8 mouse cellular contexts compared by ENCODE assay signal in the genomic region with DNA sequence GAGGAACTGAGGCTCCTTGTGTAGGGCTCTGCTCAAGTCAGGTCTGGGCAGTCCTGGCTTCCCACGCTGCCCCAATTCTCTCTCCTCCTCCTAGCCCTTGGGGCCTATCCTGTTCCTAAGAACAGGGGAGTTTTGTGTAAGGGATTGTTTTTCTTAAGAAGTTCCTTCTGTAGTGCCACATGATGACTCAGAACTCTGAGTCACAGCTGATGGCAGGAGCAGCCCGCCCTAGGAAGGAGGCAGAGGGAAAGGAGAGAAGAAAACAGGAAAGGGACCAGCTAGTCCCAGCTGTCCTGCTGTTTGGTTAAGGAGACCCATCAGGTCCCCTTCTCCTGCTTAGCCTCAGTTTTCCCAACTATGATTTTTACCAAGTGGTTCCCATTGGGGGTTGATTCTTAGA. TPM values are rescaled to one million over a fixed set of nuclear protein-coding genes. Genes with fewer than 3 reads are reported as not detected.
DNase-seq lines count a peak whose midpoint lies in the region; ATAC-seq lines count a peak whose summit lies in the region.

No protein-coding gene starts in this region.

- no peak for ATAC-seq in midbrain, embryonic 13.5 days

- no peak overlapping the region for H3K27ac ChIP-seq in midbrain, embryonic 13.5 days

- H3K27me3 ChIP-seq in midbrain, embryonic 13.5 days: no peaks in the 10 kb centered on the region

- 0 out of 2 replicates have a peak, but pooled peaks cover 4% of the 10 kb centered on the region for H3K4me1 ChIP-seq in midbrain, embryonic 13.5 days (replicated peaks)

- H3K4me2 ChIP-seq in midbrain, embryonic 13.5 days (replicated peaks): no peak overlapping the region

- H3K4me3 ChIP-seq in midbrain, embryonic 13.5 days (replicated peaks): no peak overlapping the region

- no peaks in the 10 kb centered on the region for H3K36me3 ChIP-seq in midbrain, embryonic 13.5 days

- intact Hi-C loops in heart, postnatal 10 days (cut with DNase I): no loop called here

- peak; percentile 69 to 84 for DNase-seq in adrenal gland, adult (ENCODE audit: inconsistent age in 2 of 2, low spot score in 1 of 2)
- no peak for DNase-seq in adrenal gland, postnatal 4 days (ENCODE audit: low spot score in 2 of 2)
- DNase-seq in ovary, adult 18-20 months (ENCODE audit: low spot score): peak; percentile 67
- no peak for DNase-seq in ovary, postnatal 14 days (ENCODE audit: low spot score)
- DNase-seq in heart, postnatal 10 days: peak; percentile 62 to 67
- DNase-seq in skeletal muscle tissue, adult 2 months (ENCODE audit: low read depth, low spot score): peak; percentile 81
- no peak for DNase-seq in embryo, embryonic 11 days

- H3K9ac ChIP-seq in midbrain, embryonic 13.5 days (replicated peaks): no peak overlapping the region

- whole genome bisulfite sequencing in midbrain, embryonic 13.5 days: 90% methylated on average over 2 of the region's 2 CpGs

- H3K9me3 ChIP-seq in midbrain, embryonic 13.5 days: no peaks in the 10 kb centered on the region

RNA-seq across cellular contexts. Expression of gene Gsn, which starts 15.6 kb away (rescaled TPM):
- total RNA-seq in adrenal gland, postnatal 4 days (2021): 100 to 1,000 TPM; 136 to 137 TPM
- 100 to 1,000 TPM; 213 to 249 TPM for total RNA-seq in heart, postnatal 10 days (2021)
- 14.1 and 18.0 TPM in 2 replicates for polyA plus RNA-seq in midbrain, embryonic 13.5 days (2015; fragmentation: Nextera tagmentation; extraction: Ambion mirVana)

Comparison
In these comparisons a context has a peak if more than half of its experiments do, and no peak if none do; other contexts are left out.
1. DNase-seq: peak in adrenal gland, adult (2 of 2), ovary, adult 18-20 months (single experiment), heart, postnatal 10 days (2 of 2) and skeletal muscle tissue, adult 2 months (single experiment); none in adrenal gland, postnatal 4 days (0 of 2), ovary, postnatal 14 days (single experiment) and embryo, embryonic 11 days (single experiment).